Mouse (Mus musculus) liver (tissue): ENCODE results near the gene Srrm4.

Experiments used
- DNase-seq: peaks from one replicate; pipeline ENCODE4 v3.0.0-alpha.2; 2020; ENCODE audit warnings: mixed read lengths

Srrm4 gene

DNA sequence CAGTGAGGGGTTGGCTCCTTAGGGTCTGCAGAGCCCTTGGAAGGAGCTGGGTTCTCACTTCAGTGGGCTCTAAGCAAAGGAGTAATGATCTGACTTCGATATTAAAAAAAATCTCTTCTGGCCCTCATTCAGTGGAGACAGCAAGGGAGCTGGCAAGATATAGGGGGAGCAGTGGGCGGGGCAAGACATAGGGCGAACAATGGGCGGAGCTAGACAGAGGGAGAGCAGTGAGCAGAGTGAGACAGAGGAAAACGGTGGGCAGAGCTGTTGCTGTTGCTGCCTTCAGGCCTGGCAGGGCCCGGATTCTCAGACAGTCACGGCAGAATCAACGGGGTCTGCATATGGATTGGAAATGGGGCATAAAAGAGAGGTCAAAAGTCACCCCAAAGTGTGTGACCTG is 102.0 kb downstream of the Srrm4 start:
- DNase-seq, result no peak

DNA sequence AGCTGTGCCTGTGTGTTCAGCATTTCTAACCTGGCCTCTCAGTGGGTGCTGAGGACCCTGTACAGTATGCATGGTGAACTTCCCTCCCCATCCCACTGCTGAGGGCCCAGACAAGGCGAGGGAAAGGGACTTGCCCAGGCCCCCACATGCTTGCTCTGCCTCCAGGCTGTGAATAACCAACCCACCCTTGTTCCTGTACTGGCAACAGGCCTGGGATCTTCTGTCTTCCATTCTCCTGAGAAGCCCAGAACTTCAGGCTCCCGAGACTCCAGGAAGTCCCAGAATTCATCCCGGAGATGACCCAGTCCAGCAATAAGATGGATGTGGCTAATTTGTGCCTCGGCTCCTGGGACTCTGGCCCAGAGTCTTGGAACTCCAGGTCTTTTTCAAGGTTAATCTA is 105.5 kb downstream of the Srrm4 start:
- DNase-seq, result no peak

DNA sequence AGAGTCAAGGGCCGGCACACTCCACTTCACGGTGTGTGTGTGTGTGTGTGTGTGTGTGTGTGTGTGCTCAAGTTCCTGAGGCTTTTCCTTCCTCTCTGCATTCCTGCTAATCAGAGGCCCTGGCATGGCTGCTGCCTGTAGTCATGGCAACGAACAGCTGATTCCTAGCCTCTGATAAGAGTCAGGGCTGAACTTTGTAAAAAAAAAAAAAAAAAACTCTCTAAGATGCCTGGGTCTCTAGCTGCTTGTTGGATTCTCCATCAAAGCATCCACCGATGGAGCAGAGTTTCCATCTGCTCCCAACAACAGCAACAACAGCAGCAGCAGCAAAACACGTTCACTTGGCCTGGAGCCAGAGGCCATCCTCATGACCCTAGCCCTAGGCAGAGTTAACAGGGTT is 106.5 kb downstream of the Srrm4 start:
- DNase-seq, result peak; percentile 34

DNA sequence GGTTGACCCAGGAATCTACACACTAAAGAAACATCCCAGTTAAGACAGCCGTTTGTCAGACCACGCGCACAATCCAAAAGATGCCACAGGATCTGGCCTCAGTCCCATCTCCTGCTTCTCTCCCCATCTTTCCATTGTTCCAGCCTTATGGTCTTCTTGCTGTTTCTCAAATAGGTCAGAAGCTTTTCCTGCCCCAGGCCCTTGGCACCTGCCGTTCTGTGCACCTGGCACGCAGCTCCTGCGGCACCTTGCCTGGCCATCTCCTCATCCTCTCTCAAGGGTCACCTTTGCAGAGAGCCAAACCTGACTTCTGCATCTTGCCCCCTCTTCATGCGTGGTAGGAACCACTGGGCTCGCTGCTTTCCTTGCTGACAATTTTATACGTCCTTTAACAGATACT is 107.4 kb downstream of the Srrm4 start:
- no peak for DNase-seq

DNA sequence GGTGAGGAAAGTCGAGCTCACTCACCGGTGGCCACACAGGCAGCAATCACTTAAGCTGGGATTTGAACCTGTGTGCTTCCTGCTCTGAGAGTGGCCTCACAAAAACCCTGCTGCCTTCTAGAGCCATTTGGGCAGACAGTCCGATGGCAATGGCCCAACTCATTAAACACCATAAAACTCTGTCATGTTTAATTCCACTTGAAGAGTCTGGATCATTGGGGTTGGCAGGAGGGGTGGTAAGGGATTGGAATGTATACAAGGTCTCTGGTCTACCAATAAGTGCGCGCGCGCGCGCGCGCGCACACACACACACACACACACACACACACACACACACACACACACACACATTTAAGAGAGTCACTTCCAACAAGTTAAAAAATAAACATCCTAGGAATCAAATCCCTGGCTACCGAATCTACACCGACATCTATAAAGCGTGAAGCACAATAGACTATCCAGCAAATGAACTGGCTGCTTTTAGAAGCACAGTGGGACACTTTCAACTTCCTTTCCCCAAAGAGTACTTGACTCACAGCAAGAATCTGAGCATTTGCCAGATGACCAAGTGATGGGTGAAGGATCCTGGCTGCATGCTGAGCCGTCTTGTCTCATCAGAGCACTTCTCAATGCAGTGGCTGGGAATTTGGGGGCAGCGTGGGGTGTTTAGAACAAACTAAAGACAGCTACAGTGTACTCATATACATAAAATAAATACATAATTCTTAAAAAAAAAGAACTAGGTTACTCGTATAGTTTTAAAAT is 112.8 kb downstream of the Srrm4 start:
- DNase-seq, result no peak

DNA sequence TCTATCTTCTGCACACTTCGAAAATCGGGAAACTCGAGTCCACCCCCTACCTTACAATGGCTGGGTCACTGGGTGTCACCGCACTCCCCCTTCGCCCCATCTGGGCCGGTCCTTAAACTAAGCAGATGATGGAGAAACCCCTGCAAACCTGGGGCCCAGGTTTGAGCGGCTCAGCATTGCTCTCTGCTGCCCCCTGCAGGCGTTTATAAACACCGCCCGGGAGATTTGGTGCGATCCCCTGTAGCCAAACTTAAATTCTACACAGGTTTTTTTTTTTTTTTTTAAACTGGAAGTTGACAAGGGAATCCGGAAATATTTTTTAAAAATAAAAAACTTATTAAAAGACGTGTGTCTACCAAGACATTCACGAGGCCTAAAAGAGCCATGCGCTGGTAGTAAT is 115.6 kb downstream of the Srrm4 start:
- DNase-seq, result peak; percentile 49

DNA sequence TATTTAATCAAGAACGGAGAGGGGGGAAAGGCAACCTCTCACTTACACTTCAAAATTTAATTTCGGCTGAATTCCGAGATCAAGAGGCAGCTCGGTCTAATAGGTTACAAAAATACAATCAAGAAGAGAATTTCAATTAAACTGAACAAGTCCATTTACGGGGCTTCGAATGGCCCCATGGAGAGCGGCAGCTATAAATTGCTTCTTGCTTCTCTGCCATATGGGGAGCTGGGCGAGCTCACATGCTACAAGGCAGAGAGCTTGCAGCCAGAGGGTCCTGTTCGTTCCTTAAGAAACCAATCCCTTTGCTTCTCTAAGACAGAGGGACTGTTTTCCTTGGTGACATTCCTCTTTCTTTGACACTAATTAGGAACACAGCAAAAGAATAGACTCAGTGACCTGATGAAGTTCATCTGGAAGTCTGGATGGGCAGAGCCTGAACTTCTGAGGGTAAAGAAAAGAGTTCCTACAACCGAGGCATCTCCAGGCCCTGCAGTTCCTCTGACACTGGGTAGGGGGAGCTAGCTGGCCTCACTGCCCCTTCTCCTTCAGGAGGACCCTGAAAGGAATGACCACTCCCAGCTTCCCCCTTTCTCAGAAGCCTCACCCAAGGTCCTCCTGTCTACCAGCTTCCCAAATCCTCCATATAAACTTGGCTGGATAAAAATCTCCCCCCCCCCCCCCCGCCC is 130.1 kb downstream of the Srrm4 start:
- DNase-seq, result no peak

DNA sequence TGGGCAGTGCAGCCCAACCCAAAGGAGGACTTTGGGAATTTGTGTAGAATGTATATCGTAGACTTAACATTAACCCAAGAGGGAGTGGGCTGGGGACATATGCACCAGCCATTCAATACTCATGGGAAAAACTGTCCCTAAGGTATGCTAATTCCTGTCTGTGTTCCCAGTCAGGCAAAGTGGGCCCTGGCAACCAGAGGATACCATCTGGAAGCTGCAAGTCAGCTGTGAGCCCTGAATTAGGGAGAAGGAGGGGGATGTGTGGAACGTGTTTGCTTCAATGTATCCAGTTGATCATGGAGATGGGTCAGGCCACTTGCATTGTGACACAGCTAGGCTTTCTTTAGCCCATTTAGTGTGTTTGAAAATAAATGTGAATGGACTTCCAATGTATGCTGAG is 131.6 kb downstream of the Srrm4 start:
- DNase-seq, result no peak

DNA sequence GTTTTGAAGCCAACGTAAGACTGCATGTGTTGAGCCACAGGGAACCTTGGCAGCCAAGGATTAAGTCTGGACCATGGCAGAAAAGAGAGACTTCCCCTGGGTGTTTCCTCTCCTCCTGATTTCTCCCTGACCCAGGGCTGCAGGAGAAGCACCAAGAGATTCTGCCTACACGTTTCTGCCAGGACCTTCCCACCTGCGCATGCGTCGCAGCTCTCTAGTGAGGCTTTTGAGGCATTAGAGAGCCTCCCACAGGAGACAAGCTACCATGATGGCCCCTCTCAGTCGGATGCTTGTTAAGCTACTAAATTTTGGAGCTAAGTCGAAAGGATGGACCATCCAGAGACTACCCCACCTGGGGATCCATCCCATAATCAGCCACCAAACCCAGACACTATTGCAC is 133.8 kb downstream of the Srrm4 start:
- no peak for DNase-seq

DNA sequence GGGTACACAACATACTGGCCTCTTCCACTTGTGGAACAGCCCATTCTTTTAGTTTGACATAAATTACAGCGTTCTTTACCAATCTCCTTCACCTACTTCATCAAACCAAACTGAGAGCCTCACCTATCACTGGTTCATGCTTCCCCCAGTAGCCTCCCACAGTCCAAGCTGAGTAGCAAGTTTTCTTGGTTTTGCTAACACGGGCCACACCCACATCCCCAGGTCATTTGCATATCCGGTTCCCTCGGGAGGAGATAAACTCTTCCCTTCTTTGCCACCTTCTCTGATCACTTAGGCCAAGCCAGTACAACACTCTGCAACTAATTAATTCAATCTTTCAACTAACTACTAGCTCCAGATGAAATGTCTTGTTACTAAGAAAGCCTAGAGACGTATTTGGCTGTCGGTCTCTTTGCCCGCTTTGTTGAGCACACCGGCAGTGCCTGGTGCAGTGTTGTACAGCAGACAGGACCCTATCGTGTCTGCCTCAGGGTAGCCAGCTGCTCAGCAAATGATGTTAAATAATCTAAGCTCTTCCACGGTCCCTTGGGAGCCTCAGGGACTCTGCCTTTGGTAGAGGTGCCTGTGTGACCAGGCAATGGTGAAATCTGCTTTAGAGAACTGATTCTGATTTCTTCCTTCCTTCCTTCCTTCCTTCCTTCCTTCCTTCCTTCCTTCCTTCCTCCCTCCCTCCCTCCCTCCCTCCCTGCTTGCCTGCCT is 134.7 kb downstream of the Srrm4 start:
- DNase-seq, result no peak

DNA sequence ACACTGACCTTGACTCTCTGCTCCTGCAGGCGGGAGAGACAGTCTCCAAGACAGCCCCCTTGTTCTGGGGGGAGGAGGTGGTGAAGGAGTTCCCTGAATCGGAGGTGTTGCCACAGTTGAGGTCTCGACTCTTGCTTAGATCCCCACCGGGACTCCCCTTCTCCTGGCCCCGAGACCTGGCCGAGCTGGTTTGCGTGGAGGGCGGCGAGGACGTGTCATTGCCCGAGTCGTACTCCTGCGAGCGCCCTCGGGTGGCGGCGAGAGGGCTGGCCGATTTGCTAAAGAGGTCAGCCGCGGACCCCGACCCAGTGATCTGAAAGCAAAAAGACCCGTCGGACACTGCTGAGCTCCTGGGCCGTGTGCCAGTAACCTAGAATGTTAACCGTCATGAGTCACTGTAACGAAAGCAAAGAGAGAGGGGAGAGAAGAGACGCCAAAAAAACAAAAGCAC is 138.2 kb downstream of the Srrm4 start:
- DNase-seq, result peak; percentile 58

DNA sequence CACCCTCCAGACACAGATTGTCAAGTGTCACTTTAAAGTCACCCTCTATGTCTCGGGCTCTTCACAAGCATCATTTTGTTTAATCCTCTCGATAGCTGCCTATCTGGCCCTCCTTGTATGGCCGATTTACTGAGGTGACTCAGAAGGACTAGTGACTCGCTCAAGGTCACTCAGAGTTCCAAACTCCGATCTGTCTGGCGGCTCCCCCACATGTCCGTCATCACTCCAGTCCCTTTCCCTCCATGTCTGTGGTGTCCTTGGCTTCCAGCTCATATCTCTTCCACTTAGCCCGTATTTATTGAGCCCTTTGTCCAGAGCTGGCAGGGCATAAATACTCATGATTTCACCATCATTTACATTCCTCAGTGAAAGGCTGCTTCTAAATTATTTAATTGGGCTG is 140.7 kb downstream of the Srrm4 start:
- no peak for DNase-seq

DNA sequence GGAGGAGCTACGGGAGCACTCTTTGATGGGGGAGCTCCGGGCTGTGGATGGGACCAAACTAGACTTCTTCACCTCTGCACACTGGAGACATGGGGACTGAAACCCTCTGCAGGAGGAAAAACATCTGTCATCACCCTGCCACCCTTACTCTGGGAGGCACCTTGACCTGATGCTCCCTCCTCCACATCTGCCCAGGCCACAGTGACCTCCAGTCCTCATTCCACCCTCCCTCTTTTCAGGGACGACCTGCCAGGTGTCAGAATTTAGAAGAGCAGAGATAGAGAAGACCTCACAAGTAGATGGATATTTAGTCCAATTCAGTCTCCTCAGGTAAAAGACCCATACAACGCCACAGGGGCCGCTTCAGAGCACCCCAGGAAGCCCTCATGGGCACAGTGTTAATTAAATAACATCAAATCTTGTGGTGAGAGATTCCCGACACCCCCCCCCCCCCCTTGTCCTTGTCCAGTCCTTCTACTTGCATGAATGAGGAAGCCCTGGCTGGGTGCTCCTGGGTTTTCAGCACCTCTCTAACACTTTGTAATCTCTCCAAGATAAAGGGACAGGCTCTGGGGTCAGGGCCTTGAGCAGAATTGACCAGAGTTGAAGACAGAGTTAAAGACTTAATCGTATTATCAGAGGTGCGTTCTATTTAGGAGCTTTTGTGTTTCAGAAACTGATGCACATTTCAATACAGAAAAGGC is 141.9 kb downstream of the Srrm4 start:
- no peak for DNase-seq

DNA sequence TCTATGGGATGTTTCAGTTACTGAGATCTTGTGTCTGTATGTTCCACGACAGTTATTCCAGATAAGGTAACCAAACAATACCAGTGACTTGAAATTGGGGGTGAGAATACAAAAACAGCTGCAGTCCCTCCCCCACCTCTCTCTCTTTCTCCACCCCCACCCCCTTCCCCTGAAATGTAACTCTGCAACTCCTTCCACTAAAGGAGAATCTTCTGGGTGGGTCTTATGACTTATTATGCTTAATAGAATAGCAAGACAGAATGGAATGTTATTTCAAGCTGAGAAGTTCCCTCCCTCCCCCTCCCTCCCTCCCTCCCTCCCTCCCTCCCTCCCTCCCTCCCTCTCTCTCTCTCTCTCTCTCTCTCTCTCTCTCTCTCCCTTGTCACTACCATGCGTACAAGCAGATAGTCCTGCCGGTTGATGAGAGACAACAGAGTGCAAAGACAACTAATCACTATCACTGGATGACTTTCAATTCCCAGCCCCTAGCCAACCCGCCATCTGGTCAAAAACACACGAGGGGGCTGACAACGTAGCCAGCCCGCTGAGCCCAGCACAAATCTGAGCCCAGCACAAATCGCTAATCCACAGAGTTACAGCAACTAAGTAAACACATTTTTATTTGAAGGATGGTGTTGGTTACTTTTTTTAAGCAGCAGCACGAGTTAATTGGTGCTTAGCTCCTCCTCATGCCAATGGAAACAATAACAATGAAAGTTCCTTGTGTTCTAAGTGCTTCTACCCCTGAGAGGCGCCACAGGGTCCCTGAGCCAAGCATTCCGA is 143.0 kb downstream of the Srrm4 start:
- no peak for DNase-seq

DNA sequence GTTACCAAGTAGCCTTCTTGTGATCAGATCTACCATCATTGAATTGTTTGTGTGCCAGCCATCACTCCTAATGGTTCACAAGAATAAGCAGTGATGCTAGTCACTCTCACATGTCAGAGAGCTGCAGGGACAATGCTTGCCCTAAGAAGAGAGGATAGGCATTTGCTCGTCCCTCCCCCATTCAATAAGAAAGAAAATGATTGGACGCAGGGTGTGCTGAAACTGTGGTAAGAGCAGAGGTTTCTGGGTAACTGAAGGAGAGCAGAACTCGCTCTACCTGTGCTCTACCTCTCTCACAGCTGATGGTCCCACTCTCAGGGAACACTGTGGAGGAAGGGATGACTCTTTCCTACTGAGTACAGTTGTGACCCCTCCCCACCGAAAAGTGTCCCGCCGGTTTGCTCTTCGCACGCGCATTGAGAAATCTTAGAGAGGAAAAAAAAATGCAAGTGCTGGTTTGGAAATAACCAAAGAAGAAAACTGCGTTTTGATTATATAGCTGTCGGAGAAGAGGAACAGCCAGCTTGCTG is 143.7 kb downstream of the Srrm4 start:
- no peak for DNase-seq

DNA sequence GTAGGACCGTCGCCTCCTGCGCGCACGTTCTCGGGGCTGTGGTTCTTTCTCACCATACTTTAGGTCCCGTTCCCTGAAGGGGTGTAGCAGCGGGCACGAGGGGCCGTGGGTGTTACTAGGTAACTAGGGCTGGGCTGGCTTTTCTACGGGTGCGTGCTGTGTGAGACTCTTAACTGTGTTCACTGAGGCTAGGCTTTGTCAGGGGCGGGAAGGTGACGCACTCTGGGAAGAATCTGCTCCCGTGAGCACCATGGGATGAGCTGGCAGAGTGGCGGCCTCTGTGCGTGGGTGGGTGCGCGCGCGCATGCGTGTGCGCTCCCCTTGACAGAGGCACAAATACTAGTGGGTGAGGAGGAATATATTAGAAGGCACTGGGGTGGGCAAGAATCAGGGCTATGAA is 145.1 kb downstream of the Srrm4 start:
- no peak for DNase-seq

DNA sequence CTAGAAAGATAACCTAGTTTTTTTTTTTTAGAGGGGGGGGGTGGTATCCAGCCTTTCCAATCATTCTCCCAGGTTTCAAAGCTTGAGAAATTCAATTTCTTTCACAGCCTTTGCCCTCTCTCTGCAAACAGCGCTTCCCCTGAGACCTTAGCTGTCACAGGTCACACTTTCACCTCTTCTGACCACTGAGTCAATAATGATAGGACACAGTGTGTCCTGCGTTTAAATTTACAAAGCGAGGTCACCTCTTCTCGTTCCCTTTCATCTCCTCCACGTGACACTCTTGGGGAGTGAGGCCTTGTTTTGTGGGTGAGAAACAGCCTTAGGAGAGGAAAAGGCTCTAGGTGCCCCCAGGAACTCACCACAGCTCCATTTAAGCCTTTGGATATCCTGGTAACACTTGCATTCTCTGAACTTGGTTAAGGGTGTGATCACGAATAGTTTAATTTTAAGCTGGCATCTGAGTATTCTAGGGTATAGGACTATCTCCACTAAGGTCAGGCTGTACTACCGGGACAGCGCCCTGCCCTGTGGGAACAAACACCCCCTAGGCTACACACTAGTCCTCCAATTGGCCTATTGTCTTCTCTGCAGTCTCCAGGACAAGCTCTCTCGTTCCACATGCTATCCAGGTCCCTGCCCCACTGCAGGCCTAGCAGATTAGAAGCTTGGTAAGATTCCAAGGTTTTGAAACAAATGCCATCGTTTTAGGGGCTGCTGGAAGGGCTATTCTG is 145.8 kb downstream of the Srrm4 start:
- DNase-seq, result no peak

DNA sequence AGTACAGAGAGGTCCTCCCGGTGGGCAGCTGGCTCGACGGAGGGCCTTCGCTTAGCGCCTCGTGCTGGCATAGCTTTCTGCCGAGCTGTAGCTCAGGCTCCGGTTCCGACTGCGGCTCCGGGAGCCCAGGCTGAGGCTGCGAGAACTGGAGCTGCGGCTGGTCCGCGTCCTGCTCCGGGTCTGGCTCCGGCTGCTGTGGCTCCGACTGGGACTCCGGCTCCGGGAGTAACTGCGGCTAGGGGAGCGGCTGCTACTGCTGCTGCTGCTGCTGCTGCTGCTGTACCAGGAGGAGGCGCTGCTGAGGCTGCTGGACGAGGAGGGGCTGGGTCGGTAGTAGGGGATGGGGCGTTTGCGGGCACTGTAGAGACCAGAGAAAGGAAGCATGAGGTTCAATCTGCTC is 147.1 kb downstream of the Srrm4 start:
- DNase-seq, result peak; percentile 18

DNA sequence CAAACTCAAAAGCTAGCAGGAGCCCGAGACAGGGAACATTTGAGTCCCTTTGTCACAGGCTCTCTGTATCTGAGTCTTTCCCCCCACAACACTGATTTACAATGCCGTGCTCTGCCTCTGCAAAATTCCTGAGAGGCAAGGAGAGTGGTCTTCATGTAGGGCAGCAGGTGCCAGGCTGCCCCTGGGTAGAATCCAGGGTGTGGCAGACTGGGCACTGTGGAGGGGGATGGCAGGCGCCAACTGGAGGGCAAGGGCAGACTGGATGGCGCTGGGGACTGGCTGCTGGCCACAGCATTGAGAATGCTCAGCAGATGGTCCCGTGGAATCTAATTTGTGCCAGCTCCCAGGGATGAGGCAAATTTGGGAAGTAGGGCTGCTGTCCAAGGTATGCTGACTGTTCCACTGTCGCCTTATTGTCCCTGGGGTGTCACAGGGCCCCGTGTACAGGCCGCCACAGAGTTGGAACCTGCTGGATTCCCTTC is 148.1 kb downstream of the Srrm4 start:
- no peak for DNase-seq

DNA sequence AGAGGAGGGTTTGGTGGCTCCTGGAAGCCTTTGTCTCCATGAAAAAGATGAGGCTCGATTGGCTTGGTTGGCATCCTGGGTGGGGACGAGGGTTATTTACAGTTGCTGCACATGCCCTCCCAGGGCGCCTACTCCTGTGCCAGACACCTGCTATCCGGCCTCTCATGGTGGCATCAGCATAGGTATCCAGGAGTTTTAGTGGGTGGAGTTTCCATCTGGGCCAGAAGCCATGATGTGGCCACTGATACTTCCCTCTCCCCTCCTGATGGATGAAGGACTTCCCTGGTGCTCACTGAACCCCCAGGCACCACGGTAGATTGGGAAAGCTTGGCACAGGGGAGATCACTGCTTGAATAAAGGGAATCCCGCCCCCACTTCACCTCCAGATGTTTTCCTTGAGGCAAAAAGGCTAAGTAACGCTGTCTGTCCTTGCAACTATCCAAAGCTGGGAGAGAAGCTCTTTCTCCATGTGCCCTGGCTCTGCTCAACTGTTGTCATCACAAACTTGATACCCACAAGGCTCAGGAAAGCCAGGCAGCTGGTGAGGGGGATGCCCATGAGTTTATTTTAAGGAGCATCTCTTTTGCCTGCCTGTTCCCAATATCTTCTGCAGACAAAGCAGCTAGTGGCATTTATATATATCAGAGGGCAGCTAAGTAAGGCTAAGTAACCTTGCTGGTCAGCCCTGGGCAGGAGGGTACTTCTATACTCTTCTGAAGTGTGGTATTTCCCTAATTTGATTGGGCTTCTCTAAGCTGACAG is 148.7 kb downstream of the Srrm4 start:
- DNase-seq, result no peak

DNA sequence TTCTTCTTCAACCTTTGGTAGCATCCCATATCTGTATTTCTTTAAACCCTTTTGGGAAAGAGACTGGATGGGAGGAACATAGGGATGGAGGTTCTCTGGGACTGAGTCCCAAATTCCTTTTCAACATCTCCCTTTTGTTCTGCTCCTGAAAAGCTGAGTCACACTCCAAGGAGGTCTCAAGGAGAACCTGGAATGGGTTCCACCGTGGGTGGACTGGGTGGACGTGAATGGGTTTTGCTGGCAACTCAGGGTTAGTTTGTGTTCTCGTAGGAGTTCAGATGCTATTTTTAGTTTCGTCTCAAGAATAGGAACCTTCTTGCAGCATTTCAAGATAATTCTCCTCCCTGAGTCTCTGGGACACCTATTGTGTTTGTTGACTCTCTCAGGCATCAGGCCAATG is 151.4 kb downstream of the Srrm4 start:
- DNase-seq, result no peak
